Mouse (Mus musculus): ENCODE measurements at regions not wholly inside any gene's neighbourhood (a gene's known extent, or its start where the extent isn't known, plus 50 kb on each side); places are given as distances from the start of the nearest gene placed in this dataset.

DNA sequence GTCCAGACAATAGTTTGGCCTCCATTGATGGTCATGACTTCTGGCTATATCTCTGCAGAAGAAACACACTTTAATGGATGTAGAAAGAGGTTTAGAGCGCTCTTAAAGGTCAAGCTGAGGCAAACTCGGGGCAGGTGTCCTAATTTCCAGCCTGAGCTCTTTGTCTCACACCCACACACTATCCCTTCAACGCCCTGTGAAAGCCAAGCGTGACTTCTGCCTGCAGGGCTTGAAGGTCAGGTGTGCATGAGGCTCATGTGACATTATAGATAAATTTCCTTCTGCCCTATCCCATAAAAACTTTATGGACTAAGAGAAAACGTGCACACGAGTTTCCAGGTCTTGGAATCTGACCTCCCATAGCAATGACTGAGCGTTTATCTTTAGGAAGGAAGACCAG lies 266.0 kb downstream of the Foxo1 start:
- WGBS, result 52% methylated on average over 7 of the region's 7 CpGs
- DNase-seq (ENCODE audit: low read depth, low spot score), result no peak

DNA sequence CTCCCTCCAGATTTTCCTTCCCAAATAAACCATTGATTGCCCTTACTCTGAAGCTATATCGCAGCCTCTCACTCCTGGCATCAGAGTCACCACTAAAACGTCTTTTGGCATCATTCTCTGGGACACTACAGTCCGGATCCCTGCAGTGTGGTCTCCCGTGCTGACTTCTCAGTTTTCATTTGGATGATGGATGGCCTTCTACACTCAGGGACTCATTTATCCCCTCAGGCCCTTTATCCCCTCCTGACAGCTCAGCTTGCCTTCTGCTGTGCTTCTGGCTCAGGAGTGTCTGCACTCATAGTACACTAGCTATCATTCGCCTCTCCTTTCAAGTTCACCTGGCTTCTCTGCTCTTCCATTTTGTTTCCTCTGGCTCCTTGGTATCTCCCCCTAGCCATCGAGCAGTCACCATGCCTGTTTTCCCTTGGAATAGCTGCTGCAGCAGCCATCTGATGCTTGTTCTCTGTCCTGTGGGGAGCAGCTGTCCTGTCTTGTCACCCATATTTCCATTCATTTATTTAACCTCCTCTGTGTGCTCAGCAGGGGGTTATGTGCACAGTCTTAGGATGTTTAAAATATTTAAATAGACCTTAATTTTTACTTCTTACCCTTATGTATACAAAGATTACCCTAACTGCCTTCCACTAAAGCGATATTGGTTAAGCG lies 263.7 kb downstream of the Foxo1 start:
- DNase-seq (ENCODE audit: low read depth, low spot score), result no peak
- WGBS, result 74% methylated on average over 8 of the region's 8 CpGs

- 92% methylated on average over 7 of the region's 7 CpGs for WGBS
- no peak for DNase-seq (ENCODE audit: low read depth, low spot score)
These were observed 262.4 kb downstream of the Foxo1 start for GRCm38 (mm10) chr3:52530406-52530970.

GRCm38 (mm10) chr3:52529136-52529535 lies 261.0 kb downstream of the Foxo1 start:
- DNase-seq (ENCODE audit: low read depth, low spot score), result no peak
- WGBS, result 46% methylated on average over 6 of the region's 6 CpGs

- DNase-seq (ENCODE audit: low read depth, low spot score), result no peak
- WGBS, result 82% methylated on average over 7 of the region's 7 CpGs
These were observed 260.4 kb downstream of the Foxo1 start for GRCm38 (mm10) chr3:52528521-52528920.

- WGBS, result 86% methylated on average over 3 of the region's 3 CpGs
- DNase-seq (ENCODE audit: low read depth, low spot score), result no peak
These were observed 259.6 kb downstream of the Foxo1 start for GRCm38 (mm10) chr3:52527781-52528180.

DNA sequence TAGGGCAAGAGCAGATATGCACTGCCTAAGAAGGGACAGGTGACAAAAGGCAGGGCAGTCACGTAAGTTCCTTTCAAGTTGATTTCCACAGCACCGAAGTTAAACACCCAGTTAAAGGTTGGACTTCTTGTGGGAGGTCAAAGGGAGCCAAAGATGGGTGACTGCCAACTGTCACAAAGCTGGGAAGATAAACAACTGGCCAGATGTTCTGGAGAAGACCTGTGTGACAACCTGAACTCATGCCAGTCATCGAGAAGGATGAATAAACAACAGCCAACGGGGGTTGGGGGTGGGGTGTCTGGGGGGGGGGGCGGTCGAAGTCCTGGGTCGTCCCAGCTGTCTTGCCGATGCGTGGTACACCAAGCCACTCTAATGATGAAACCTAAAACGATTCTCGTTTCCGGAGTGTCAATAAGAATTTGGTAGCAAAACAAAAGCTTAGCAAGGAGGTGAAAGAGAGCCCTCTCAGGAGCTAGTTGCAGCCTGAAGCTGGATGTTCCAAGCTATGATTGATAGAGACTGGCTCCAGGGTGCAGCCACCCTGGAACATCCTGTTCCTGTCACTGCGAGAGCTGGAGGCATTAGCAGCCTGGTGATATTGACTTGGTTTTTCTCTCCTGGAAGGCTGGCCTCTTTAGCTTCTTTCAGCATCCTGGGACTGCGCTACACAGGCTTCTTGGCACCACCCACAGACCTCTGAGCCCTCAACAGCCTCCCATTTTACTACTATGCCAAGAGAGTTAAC lies 259.0 kb downstream of the Foxo1 start:
- DNase-seq (ENCODE audit: low read depth, low spot score), result no peak
- 34% methylated on average over 14 of the region's 14 CpGs for WGBS

GRCm38 (mm10) chr3:52522886-52523285 lies 254.8 kb downstream of the Foxo1 start:
- no peak for DNase-seq (ENCODE audit: low read depth, low spot score)
- WGBS, result 76% methylated on average over 12 of the region's 12 CpGs

GRCm38 (mm10) chr3:52520609-52520947 lies 252.4 kb downstream of the Foxo1 start:
- 42% methylated on average over 4 of the region's 4 CpGs for WGBS
- DNase-seq (ENCODE audit: low read depth, low spot score), result no peak

GRCm38 (mm10) chr3:52519910-52520608 lies 251.9 kb downstream of the Foxo1 start:
- DNase-seq (ENCODE audit: low read depth, low spot score), result no peak
- 68% methylated on average over 22 of the region's 22 CpGs for WGBS

DNA sequence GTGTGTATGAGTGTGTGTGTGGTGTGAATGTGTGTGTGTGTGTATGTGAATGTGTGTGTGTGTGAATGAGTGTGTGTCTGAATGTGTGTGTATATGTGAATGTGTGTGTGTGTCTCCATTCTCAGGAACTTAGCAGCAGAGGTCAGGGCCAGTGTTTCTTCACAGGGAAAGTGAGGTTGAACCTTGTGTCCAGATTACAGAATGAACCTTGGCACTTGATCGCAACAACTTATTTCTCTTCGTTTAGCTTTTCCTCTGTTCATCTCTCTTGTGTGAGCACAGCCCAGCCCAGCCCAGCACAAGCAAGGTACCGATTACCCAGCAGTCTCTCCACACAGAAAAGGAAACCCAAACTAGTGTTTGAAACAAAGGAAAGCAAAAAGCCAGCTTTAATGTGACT lies 249.7 kb downstream of the Foxo1 start:
- WGBS, result 82% methylated on average over 3 of the region's 3 CpGs

DNA sequence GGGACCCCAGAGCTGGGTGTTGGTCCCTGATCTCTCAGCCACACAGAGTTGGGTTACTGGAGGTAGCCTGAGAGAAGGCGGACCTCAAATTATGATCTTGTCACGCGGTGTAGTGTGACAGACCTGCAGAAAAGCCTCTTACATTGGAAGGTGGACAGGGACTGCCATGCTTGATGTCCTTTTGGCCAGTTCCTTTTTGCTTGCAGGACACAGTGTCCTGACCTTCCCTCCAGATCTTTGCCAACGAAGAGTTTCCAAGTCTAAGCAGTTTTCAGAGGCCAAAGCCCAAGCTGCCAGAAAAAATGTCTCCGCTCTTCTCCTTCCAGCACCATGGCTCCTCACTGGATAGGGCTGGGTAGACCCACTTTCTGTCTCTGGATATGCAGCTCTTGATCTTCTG lies 248.6 kb downstream of the Foxo1 start:
- DNase-seq (ENCODE audit: low read depth, low spot score), result no peak
- 97% methylated on average over 5 of the region's 5 CpGs for WGBS

More for the DNA sequence above, 249.7 kb downstream of the Foxo1 start:
- DNase-seq (ENCODE audit: low read depth, low spot score), result no peak

DNA sequence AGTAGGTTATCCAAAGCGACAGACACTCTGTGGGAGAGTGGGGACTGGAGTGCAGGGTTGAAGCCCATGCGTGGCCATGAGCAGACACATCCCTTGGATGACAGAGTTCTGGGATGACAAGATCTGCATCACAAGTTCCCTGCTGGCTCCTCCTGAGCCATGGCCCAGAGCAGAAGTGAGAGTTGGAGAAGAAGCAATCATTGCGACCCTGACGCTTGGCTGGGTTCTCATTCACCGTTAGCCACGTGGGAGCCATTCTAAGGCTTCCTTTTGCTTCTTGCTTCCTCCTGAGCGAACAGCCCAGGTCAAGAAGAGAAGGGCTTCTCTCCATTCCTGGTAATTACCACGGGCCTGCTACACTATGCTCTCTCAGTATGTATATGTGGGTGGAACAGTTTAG lies 244.6 kb downstream of the Foxo1 start:
- no peak for DNase-seq (ENCODE audit: low read depth, low spot score)
- WGBS, result 92% methylated on average over 8 of the region's 8 CpGs

GRCm38 (mm10) chr3:52511549-52511948 lies 243.4 kb downstream of the Foxo1 start:
- no peak for DNase-seq (ENCODE audit: low read depth, low spot score)
- WGBS, result 58% methylated on average over 9 of the region's 9 CpGs

- WGBS, result 27% methylated on average over 6 of the region's 6 CpGs
- DNase-seq (ENCODE audit: low read depth, low spot score), result peak; percentile 80
These were observed 242.7 kb downstream of the Foxo1 start for GRCm38 (mm10) chr3:52510831-52511230.

- peak; percentile 55 for DNase-seq (ENCODE audit: low read depth, low spot score)
- 37% methylated on average over 12 of the region's 12 CpGs for WGBS
These were observed 242.1 kb downstream of the Foxo1 start for GRCm38 (mm10) chr3:52510088-52510765.

GRCm38 (mm10) chr3:52503925-52504324 lies 235.8 kb downstream of the Foxo1 start:
- WGBS, result 95% methylated on average over 9 of the region's 9 CpGs
- no peak for DNase-seq (ENCODE audit: low read depth, low spot score)

DNA sequence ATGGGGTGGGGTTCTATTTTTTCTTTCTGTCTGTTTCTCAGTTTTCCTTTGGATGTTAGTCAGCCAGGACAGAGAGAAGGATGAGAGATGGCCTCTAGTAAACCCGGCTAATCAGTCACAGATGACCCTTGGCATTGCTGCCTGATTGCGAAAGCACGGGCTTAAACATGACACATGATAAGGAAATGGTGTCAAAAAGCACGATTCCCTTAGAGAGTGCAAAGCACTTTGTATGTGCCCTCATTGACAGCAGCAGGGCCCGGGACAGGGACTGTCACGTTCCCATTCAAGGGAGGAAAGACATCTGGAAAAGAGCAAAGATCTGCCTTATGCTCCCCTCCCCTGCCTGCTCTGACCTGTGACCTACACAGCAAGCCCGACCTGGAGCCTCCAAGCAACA lies 234.1 kb downstream of the Foxo1 start:
- WGBS, result 17% methylated on average over 7 of the region's 7 CpGs
- DNase-seq (ENCODE audit: low read depth, low spot score), result peak; percentile 51

DNA sequence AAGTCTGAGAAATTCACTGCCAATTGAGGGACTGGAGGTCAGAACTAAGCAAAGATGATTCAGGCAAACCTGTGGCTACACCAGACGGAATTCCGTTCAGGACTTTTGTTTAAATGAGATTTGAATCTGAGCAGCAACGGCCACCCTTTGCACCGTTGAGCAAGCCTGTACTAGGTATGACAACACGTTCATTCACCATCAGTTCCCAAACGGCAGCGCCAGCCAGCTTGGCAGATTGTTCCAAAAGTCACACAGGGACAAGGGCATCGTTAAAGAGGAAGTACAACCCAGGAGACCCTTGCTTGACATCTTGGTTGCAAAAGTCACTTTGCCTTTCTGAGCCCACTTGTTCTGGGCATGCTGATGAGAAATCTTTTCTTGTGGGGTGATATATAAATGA lies 233.5 kb downstream of the Foxo1 start:
- no peak for DNase-seq (ENCODE audit: low read depth, low spot score)
- 83% methylated on average over 8 of the region's 8 CpGs for WGBS

- no peak for DNase-seq (ENCODE audit: low read depth, low spot score)
- 87% methylated on average over 6 of the region's 6 CpGs for WGBS
These were observed 231.9 kb downstream of the Foxo1 start for GRCm38 (mm10) chr3:52500026-52500425.

All from large intestine, adult 2 months (tissue).